Mouse (Mus musculus): Measurements from ENCODE around the gene Zfp719.

DNA sequence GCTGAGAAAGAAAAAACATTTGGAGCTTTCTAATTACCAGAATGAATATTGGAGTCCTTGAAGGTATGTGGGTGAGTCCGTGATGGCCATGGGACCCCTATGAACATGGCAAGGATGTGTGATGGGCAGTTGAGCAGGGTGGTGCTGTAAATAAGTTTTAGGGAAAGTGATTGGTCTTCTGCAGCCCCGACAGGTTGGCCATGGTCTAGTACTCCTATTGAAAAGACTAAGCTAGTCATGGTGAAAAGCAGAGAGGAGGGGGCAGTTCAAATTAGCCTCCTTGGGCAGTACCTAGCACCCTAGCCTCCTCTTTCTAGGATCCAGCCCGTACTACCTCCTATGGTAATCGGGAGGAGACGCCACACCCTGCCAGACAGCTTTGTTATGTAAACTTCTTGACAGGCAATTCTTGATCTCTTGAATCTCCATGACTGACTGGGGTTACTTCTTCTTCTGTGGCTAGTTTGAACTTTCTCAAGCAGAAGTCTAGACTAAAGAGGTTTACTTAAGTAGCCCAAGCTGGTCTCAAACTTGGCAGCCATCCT lies 28.4 kb downstream of the Zfp719 start:
- no peak for TF ChIP-seq CTCF (IDR thresholded peaks at IDR 0.05; ENCODE audit: borderline replicate concordance, insufficient read depth, low read depth, low read length)
- TF ChIP-seq POLR2A (IDR thresholded peaks at IDR 0.05; ENCODE audit: borderline replicate concordance, insufficient read depth, low read length): no peak

All from cerebellum, adult 2 months (tissue).